Mouse (Mus musculus) intestine, embryonic 16.5 days (tissue): Measurements from ENCODE around the gene Cpne4. TPM values are rescaled to one million over a fixed set of nuclear protein-coding genes. Genes with fewer than 3 reads are reported as not detected.

ENCODE experiments used
- ATAC-seq: fragments of 200-750 bp; cut with Nextera tagmentation; 2 replicates; pipeline ENCODE4 v1.8.0; 2017; ENCODE audit warnings: moderate TSS enrichment, moderate library complexity
- H3K27ac ChIP-seq: fragments of 300-500 bp; sonication (generic); 2 replicates; pipeline ENCODE4 v1.5.1; 2014; ENCODE audit warnings: mild to moderate bottlenecking, low read length
- H3K27me3 ChIP-seq: fragments of 300-500 bp; sonication (generic); replicated peaks from 2 replicates; pipeline ENCODE4 v1.6.1; 2014; ENCODE audit warnings: low read length, control low read depth, mixed read lengths; ENCODE audit not compliant: control insufficient read depth, insufficient read depth
- H3K36me3 ChIP-seq: fragments of 300-500 bp; sonication (generic); 2 replicates; pipeline ENCODE4 v1.6.1; 2014; ENCODE audit warnings: low read length, control low read depth; ENCODE audit not compliant: control insufficient read depth, insufficient read depth
- H3K4me1 ChIP-seq: fragments of 300-500 bp; sonication (generic); 2 replicates; pipeline ENCODE4 v1.6.1; 2014; ENCODE audit warnings: low read length, control low read depth, mixed read lengths; ENCODE audit not compliant: control insufficient read depth, insufficient read depth
- H3K4me2 ChIP-seq: fragments of 300-500 bp; sonication (generic); 2 replicates; pipeline ENCODE4 v1.6.1; 2014; ENCODE audit warnings: low read depth, low read length, control low read depth
- H3K4me3 ChIP-seq: fragments of 300-500 bp; sonication (generic); 2 replicates; pipeline ENCODE4 v1.5.1; 2014; ENCODE audit warnings: mild to moderate bottlenecking, low read length
- H3K9ac ChIP-seq: fragments of 300-500 bp; sonication (generic); 2 replicates; pipeline ENCODE4 v1.6.1; 2014; ENCODE audit warnings: low read depth, low read length
- H3K9me3 ChIP-seq: fragments of 300-500 bp; sonication (generic); 2 replicates; pipeline ENCODE4 v1.6.1; 2016; ENCODE audit warnings: low read length, control low read depth; ENCODE audit not compliant: control insufficient read depth
- WGBS: fragments of 180-500 bp; shearing (Covaris S2); extraction: QIAGEN DNeasy Blood & Tissue Kit; methylation state at CpG from one replicate; pipeline ENCODE4 v1.1.7; 2014; 5-methylcytosine and 5-hydroxymethylcytosine counted together
- polyA plus RNA-seq: library from polyadenylated mRNA; unstranded; fragments of >200 nt; fragmentation: Nextera tagmentation; extraction: Ambion mirVana; gene quantifications from 2 replicates; pipeline ENCODE4 v1.2.1, GENCODE M21; 2015

The Cpne4 gene
- polyA plus RNA-seq, 1 experiment from 2014 or later, result 1.1 TPM

- 61% methylated on average over 4 of the region's 4 CpGs for WGBS
- no peak for ATAC-seq
- no peak overlapping the region for H3K4me3 ChIP-seq
- no peaks in the 10 kb centered on the region for H3K9me3 ChIP-seq
- no peak overlapping the region for H3K9ac ChIP-seq
- no peaks in the 10 kb centered on the region for H3K27me3 ChIP-seq
- no peak overlapping the region for H3K4me2 ChIP-seq
- H3K36me3 ChIP-seq, result no peaks in the 10 kb centered on the region
- H3K27ac ChIP-seq, result no peak overlapping the region
- H3K4me1 ChIP-seq, result no peaks in the 10 kb centered on the region
These were observed 403.5 kb downstream of the Cpne4 start for GRCm38 (mm10) chr9:104950551-104950950.

- H3K27me3 ChIP-seq, result no peaks in the 10 kb centered on the region
- no peak overlapping the region for H3K27ac ChIP-seq
- H3K9me3 ChIP-seq, result no peaks in the 10 kb centered on the region
- H3K9ac ChIP-seq, result no peak overlapping the region
- no peak for ATAC-seq
- WGBS, result 47% methylated on average over 3 of the region's 3 CpGs
- no peak overlapping the region for H3K4me2 ChIP-seq
- H3K4me1 ChIP-seq, result no peaks in the 10 kb centered on the region
- H3K36me3 ChIP-seq, result no peaks in the 10 kb centered on the region
- H3K4me3 ChIP-seq, result no peak overlapping the region
These were observed 405.1 kb downstream of the Cpne4 start for GRCm38 (mm10) chr9:104952176-104952575.

- H3K9ac ChIP-seq, result no peak overlapping the region
- no peak overlapping the region for H3K4me3 ChIP-seq
- H3K36me3 ChIP-seq, result no peaks in the 10 kb centered on the region
- WGBS, result 75% methylated on average over 7 of the region's 7 CpGs
- no peaks in the 10 kb centered on the region for H3K4me1 ChIP-seq
- ATAC-seq, result no peak
- no peak overlapping the region for H3K4me2 ChIP-seq
- no peak overlapping the region for H3K27ac ChIP-seq
- no peaks in the 10 kb centered on the region for H3K9me3 ChIP-seq
- H3K27me3 ChIP-seq, result no peaks in the 10 kb centered on the region
These were observed 425.7 kb downstream of the Cpne4 start for GRCm38 (mm10) chr9:104972828-104973227.

GRCm38 (mm10) chr9:104981934-104982548 is 435.0 kb downstream of the Cpne4 start:
- no peak for ATAC-seq
- H3K36me3 ChIP-seq, result no peaks in the 10 kb centered on the region
- H3K27ac ChIP-seq, result no peak overlapping the region
- no peaks in the 10 kb centered on the region for H3K27me3 ChIP-seq
- H3K4me2 ChIP-seq, result no peak overlapping the region
- no peak overlapping the region for H3K4me3 ChIP-seq
- no peaks in the 10 kb centered on the region for H3K9me3 ChIP-seq
- no peaks in the 10 kb centered on the region for H3K4me1 ChIP-seq
- H3K9ac ChIP-seq, result no peak overlapping the region
- WGBS, result 84% methylated on average over 2 of the region's 2 CpGs

- Histone ChIP-seq H3K4me3 (no peak overlapping the region), H3K9me3 (no peaks in the 10 kb centered on the region), H3K4me2 (no peak overlapping the region), H3K27ac (no peak overlapping the region), H3K4me1 (no peaks in the 10 kb centered on the region), H3K27me3 (no peaks in the 10 kb centered on the region), H3K36me3 (no peaks in the 10 kb centered on the region), H3K9ac (no peak overlapping the region)
- no peak for ATAC-seq
- WGBS, result 58% methylated on average over 1 of the region's 1 CpGs
These were observed 451.1 kb downstream of the Cpne4 start for GRCm38 (mm10) chr9:104998225-104998624.

GRCm38 (mm10) chr9:105010721-105011120 is 463.6 kb downstream of the Cpne4 start:
- Histone ChIP-seq H3K9me3 (no peaks in the 10 kb centered on the region), H3K4me3 (no peak overlapping the region), H3K36me3 (no peaks in the 10 kb centered on the region), H3K27me3 (no peaks in the 10 kb centered on the region), H3K27ac (no peak overlapping the region), H3K4me1 (no peaks in the 10 kb centered on the region), H3K9ac (no peak overlapping the region), H3K4me2 (no peak overlapping the region)
- no peak for ATAC-seq
- WGBS, result 38% methylated on average over 2 of the region's 2 CpGs

- no peak overlapping the region for H3K4me2 ChIP-seq
- ATAC-seq, result no peak
- 88% methylated on average over 7 of the region's 7 CpGs for WGBS
These were observed 471.1 kb downstream of the Cpne4 start for GRCm38 (mm10) chr9:105018186-105018585.

GRCm38 (mm10) chr9:105028311-105028710 is 481.2 kb downstream of the Cpne4 start:
- no peak overlapping the region for H3K9ac ChIP-seq
- H3K4me3 ChIP-seq, result no peak overlapping the region
- H3K4me2 ChIP-seq, result no peak overlapping the region
- 72% methylated on average over 3 of the region's 3 CpGs for WGBS
- H3K4me1 ChIP-seq, result no peaks in the 10 kb centered on the region
- no peak for ATAC-seq
- H3K9me3 ChIP-seq, result no peaks in the 10 kb centered on the region
- no peak overlapping the region for H3K27ac ChIP-seq
- no peaks in the 10 kb centered on the region for H3K27me3 ChIP-seq
- H3K36me3 ChIP-seq, result no peaks in the 10 kb centered on the region

More at GRCm38 (mm10) chr9:105018186-105018585, 471.1 kb downstream of the Cpne4 start:
- no peaks in the 10 kb centered on the region for H3K36me3 ChIP-seq
- H3K9ac ChIP-seq, result no peak overlapping the region
- no peaks in the 10 kb centered on the region for H3K27me3 ChIP-seq
- H3K4me3 ChIP-seq, result no peak overlapping the region
- H3K27ac ChIP-seq, result no peak overlapping the region
- H3K4me1 ChIP-seq, result no peaks in the 10 kb centered on the region
- H3K9me3 ChIP-seq, result no peaks in the 10 kb centered on the region

- H3K27ac ChIP-seq, result no peak overlapping the region
- no peaks in the 10 kb centered on the region for H3K9me3 ChIP-seq
- 86% methylated on average over 9 of the region's 9 CpGs for WGBS
- H3K4me1 ChIP-seq, result no peaks in the 10 kb centered on the region
- H3K27me3 ChIP-seq, result no peaks in the 10 kb centered on the region
- H3K4me3 ChIP-seq, result no peak overlapping the region
- no peak overlapping the region for H3K4me2 ChIP-seq
- no peaks in the 10 kb centered on the region for H3K36me3 ChIP-seq
- no peak overlapping the region for H3K9ac ChIP-seq
- ATAC-seq, result no peak
These were observed 485.5 kb downstream of the Cpne4 start for GRCm38 (mm10) chr9:105032572-105032971.

- no peaks in the 10 kb centered on the region for H3K9me3 ChIP-seq
- no peak overlapping the region for H3K9ac ChIP-seq
- no peak overlapping the region for H3K4me2 ChIP-seq
- 85% methylated on average over 7 of the region's 7 CpGs for WGBS
- H3K36me3 ChIP-seq, result no peaks in the 10 kb centered on the region
- no peak for ATAC-seq
- H3K27me3 ChIP-seq, result no peaks in the 10 kb centered on the region
- H3K27ac ChIP-seq, result no peak overlapping the region
- H3K4me3 ChIP-seq, result no peak overlapping the region
- H3K4me1 ChIP-seq, result no peaks in the 10 kb centered on the region
These were observed 486.6 kb downstream of the Cpne4 start for GRCm38 (mm10) chr9:105033641-105034040.
